Mouse (Mus musculus) heart, embryonic 12.5 days (tissue): ENCODE measurements around the gene Shtn1. TPM values are rescaled to one million over a fixed set of nuclear protein-coding genes. Genes with fewer than 3 reads are reported as not detected.

ENCODE experiments used
- ATAC-seq: fragments of 200-750 bp; cut with Nextera tagmentation; 2 replicates; pipeline ENCODE4 v1.8.0; 2017; ENCODE audit warnings: moderate TSS enrichment, moderate library complexity; ENCODE audit not compliant: insufficient number of reproducible peaks, low FRiP score
- H3K27ac ChIP-seq: fragments of 300-500 bp; sonication (generic); 2 replicates; pipeline ENCODE4 v1.5.1; 2016; ENCODE audit warnings: mild to moderate bottlenecking, moderate library complexity; ENCODE audit not compliant: poor library complexity, severe bottlenecking
- H3K27me3 ChIP-seq: fragments of 300-500 bp; sonication (generic); replicated peaks from 2 replicates; pipeline ENCODE4 v1.6.1; 2016; ENCODE audit warnings: mild to moderate bottlenecking, moderate library complexity
- H3K36me3 ChIP-seq: fragments of 300-500 bp; sonication (generic); 2 replicates; pipeline ENCODE4 v1.6.1; 2016; ENCODE audit warnings: mild to moderate bottlenecking, moderate library complexity
- H3K4me1 ChIP-seq: fragments of 300-500 bp; sonication (generic); replicated peaks from 2 replicates; pipeline ENCODE4 v1.6.1; 2016; ENCODE audit warnings: mild to moderate bottlenecking
- H3K4me2 ChIP-seq: fragments of 300-500 bp; sonication (generic); 2 replicates; pipeline ENCODE4 v1.6.1; 2016; ENCODE audit warnings: mild to moderate bottlenecking, moderate library complexity
- H3K4me3 ChIP-seq: fragments of 300-500 bp; sonication (generic); 2 replicates; pipeline ENCODE4 v1.5.1; 2016; ENCODE audit warnings: mild to moderate bottlenecking
- H3K9ac ChIP-seq: fragments of 300-500 bp; sonication (generic); 2 replicates; pipeline ENCODE4 v1.6.1; 2016; ENCODE audit warnings: mild to moderate bottlenecking, moderate library complexity
- H3K9me3 ChIP-seq: fragments of 300-500 bp; sonication (generic); replicated peaks from 2 replicates; pipeline ENCODE4 v1.6.1; 2016; ENCODE audit warnings: mild to moderate bottlenecking, moderate library complexity
- WGBS: fragments of 180-500 bp; shearing (Covaris S2); methylation state at CpG from one replicate; pipeline ENCODE4 v1.1.7; 2016; 5-methylcytosine and 5-hydroxymethylcytosine counted together
- polyA plus RNA-seq: library from polyadenylated mRNA; unstranded; fragments of >200 nt; fragmentation: Nextera tagmentation; extraction: Ambion mirVana; gene quantifications from 2 replicates; pipeline ENCODE4 v1.2.1, GENCODE M21; 2016

The Shtn1 gene
- 0.41 and 0.95 TPM in 2 replicates for polyA plus RNA-seq

- peak; percentile 57 for ATAC-seq
- Histone ChIP-seq H3K27ac (no peak within 1 kb of the TSS), H3K4me1 (peaks cover 13% of the 10 kb centered on the region; the same call in 1 of the 2 replicates), H3K36me3 (no peaks in the 10 kb centered on the region), H3K4me3 (peak within 1 kb of the TSS; percentile 78), H3K27me3 (peaks cover 53% of the 10 kb centered on the region), H3K9me3 (no peaks in the 10 kb centered on the region), H3K9ac (peak within 1 kb of the TSS; percentile 60), H3K4me2 (peak within 1 kb of the TSS; percentile 98)
- 1% methylated on average over 37 of the region's 46 CpGs for WGBS
These were observed at the start of gene Shtn1 for GRCm38 (mm10) chr19:59075472-59076101. TSS of gene Shtn1 (minus strand) at chr19:59076100.

- no peak for ATAC-seq
- Histone ChIP-seq H3K27ac (no peak overlapping the region), H3K9me3 (no peaks in the 10 kb centered on the region), H3K36me3 (no peaks in the 10 kb centered on the region), H3K9ac (no peak overlapping the region), H3K4me3 (no peak overlapping the region), H3K4me2 (no peak overlapping the region), H3K27me3 (0 out of 2 replicates have a peak, but pooled peaks cover 3% of the 10 kb centered on the region), H3K4me1 (no peaks in the 10 kb centered on the region)
- 65% methylated on average over 4 of the region's 4 CpGs for WGBS
These were observed 38.3 kb upstream of the Shtn1 start for GRCm38 (mm10) chr19:59114152-59114551.

GRCm38 (mm10) chr19:59109937-59110336 is 34.0 kb upstream of the Shtn1 start:
- WGBS, result 38% methylated on average over 1 of the region's 1 CpGs
- no peak overlapping the region for H3K9ac ChIP-seq
- no peaks in the 10 kb centered on the region for H3K4me1 ChIP-seq

GRCm38 (mm10) chr19:59098315-59098714 is 22.4 kb upstream of the Shtn1 start:
- Histone ChIP-seq H3K4me3 (no peak overlapping the region), H3K36me3 (no peaks in the 10 kb centered on the region), H3K27me3 (no peaks in the 10 kb centered on the region), H3K9me3 (peaks cover under 1% of the 10 kb centered on the region; the same call in 1 of the 2 replicates), H3K4me2 (no peak overlapping the region), H3K27ac (no peak overlapping the region), H3K4me1 (no peaks in the 10 kb centered on the region), H3K9ac (no peak overlapping the region)
- ATAC-seq, result no peak
- 65% methylated on average over 1 of the region's 1 CpGs for WGBS

More at GRCm38 (mm10) chr19:59109937-59110336, 34.0 kb upstream of the Shtn1 start:
- H3K9me3 ChIP-seq, result no peaks in the 10 kb centered on the region
- H3K27me3 ChIP-seq, result 0 out of 2 replicates have a peak, but pooled peaks cover 3% of the 10 kb centered on the region
- H3K4me2 ChIP-seq, result no peak overlapping the region
- no peak overlapping the region for H3K27ac ChIP-seq
- no peak overlapping the region for H3K4me3 ChIP-seq
- ATAC-seq, result no peak
- H3K36me3 ChIP-seq, result no peaks in the 10 kb centered on the region

GRCm38 (mm10) chr19:59092295-59092694 is 16.4 kb upstream of the Shtn1 start:
- Histone ChIP-seq H3K4me1 (no peaks in the 10 kb centered on the region), H3K4me2 (no peak overlapping the region), H3K27me3 (no peaks in the 10 kb centered on the region), H3K27ac (no peak overlapping the region), H3K9me3 (no peaks in the 10 kb centered on the region; the same call in 1 of the 2 replicates), H3K36me3 (no peaks in the 10 kb centered on the region), H3K4me3 (no peak overlapping the region), H3K9ac (no peak overlapping the region)
- no peak for ATAC-seq
- 82% methylated on average over 7 of the region's 7 CpGs for WGBS

- no peaks in the 10 kb centered on the region for H3K4me1 ChIP-seq
- 43% methylated on average over 1 of the region's 1 CpGs for WGBS
These were observed 14.4 kb upstream of the Shtn1 start for GRCm38 (mm10) chr19:59090337-59090736.

GRCm38 (mm10) chr19:59084296-59084695 is 8.4 kb upstream of the Shtn1 start:
- 33% methylated on average over 4 of the region's 4 CpGs for WGBS
- no peak overlapping the region for H3K4me3 ChIP-seq
- H3K27ac ChIP-seq, result no peak overlapping the region
- H3K9ac ChIP-seq, result no peak overlapping the region
- no peaks in the 10 kb centered on the region for H3K27me3 ChIP-seq
- ATAC-seq, result no peak
- H3K4me1 ChIP-seq, result no peaks in the 10 kb centered on the region
- H3K9me3 ChIP-seq, result no peaks in the 10 kb centered on the region; the same call in 1 of the 2 replicates
- no peak overlapping the region for H3K4me2 ChIP-seq
- no peaks in the 10 kb centered on the region for H3K36me3 ChIP-seq

More at GRCm38 (mm10) chr19:59090337-59090736, 14.4 kb upstream of the Shtn1 start:
- Histone ChIP-seq H3K36me3 (no peaks in the 10 kb centered on the region), H3K4me3 (no peak overlapping the region), H3K27me3 (no peaks in the 10 kb centered on the region), H3K27ac (no peak overlapping the region), H3K9me3 (no peaks in the 10 kb centered on the region; the same call in 1 of the 2 replicates), H3K9ac (no peak overlapping the region), H3K4me2 (no peak overlapping the region)
- ATAC-seq, result no peak

- Histone ChIP-seq H3K4me3 (peak overlapping the region; percentile 78), H3K4me2 (peak overlapping the region; percentile 98), H3K9me3 (no peaks in the 10 kb centered on the region), H3K9ac (no peak overlapping the region), H3K27ac (no peak overlapping the region), H3K36me3 (no peaks in the 10 kb centered on the region), H3K27me3 (peaks cover 53% of the 10 kb centered on the region), H3K4me1 (peaks cover 13% of the 10 kb centered on the region; the same call in 1 of the 2 replicates)
- no peak for ATAC-seq
- WGBS, result 14% methylated on average over 5 of the region's 5 CpGs
These were observed 231 bp upstream of the Shtn1 start for GRCm38 (mm10) chr19:59076131-59076530.

- Histone ChIP-seq H3K36me3 (no peaks in the 10 kb centered on the region), H3K9me3 (no peaks in the 10 kb centered on the region), H3K27ac (no peak overlapping the region), H3K4me1 (peaks cover 13% of the 10 kb centered on the region; the same call in 1 of the 2 replicates), H3K4me3 (peak overlapping the region; percentile 78), H3K4me2 (peak overlapping the region; percentile 98), H3K27me3 (peaks cover 53% of the 10 kb centered on the region), H3K9ac (peak overlapping the region; percentile 60)
- 4% methylated on average over 46 of the region's 46 CpGs for whole genome bisulfite sequencing
- ATAC-seq, result peak; percentile 22; the same call in 1 of the 2 replicates
These were observed 944 bp downstream of the Shtn1 start for GRCm38 (mm10) chr19:59074841-59075471.

GRCm38 (mm10) chr19:59074381-59074780 is 1.5 kb downstream of the Shtn1 start:
- H3K27ac ChIP-seq, result no peak overlapping the region
- H3K36me3 ChIP-seq, result no peaks in the 10 kb centered on the region
- no peaks in the 10 kb centered on the region for H3K9me3 ChIP-seq
- H3K4me1 ChIP-seq, result peaks cover 13% of the 10 kb centered on the region; the same call in 1 of the 2 replicates
- no peak overlapping the region for H3K4me3 ChIP-seq
- peaks cover 53% of the 10 kb centered on the region for H3K27me3 ChIP-seq
- no peak for ATAC-seq
- no peak overlapping the region for H3K4me2 ChIP-seq
- no peak overlapping the region for H3K9ac ChIP-seq
- 61% methylated on average over 3 of the region's 3 CpGs for WGBS

- ATAC-seq, result no peak
- Histone ChIP-seq H3K27ac (no peak overlapping the region), H3K4me2 (no peak overlapping the region), H3K27me3 (peaks cover 57% of the 10 kb centered on the region), H3K36me3 (no peaks in the 10 kb centered on the region), H3K9ac (no peak overlapping the region), H3K4me3 (no peak overlapping the region), H3K9me3 (no peaks in the 10 kb centered on the region), H3K4me1 (peaks cover 13% of the 10 kb centered on the region; the same call in 1 of the 2 replicates)
- WGBS, result 77% methylated on average over 6 of the region's 6 CpGs
These were observed 2.9 kb downstream of the Shtn1 start for GRCm38 (mm10) chr19:59073006-59073405.
